Mouse (Mus musculus): Measurements from ENCODE around the gene Cryab.

The Cryab gene

GRCm38 (mm10) chr9:50797641-50798040 is 46.5 kb downstream of the Cryab start:
- no peak for DNase-seq

DNA sequence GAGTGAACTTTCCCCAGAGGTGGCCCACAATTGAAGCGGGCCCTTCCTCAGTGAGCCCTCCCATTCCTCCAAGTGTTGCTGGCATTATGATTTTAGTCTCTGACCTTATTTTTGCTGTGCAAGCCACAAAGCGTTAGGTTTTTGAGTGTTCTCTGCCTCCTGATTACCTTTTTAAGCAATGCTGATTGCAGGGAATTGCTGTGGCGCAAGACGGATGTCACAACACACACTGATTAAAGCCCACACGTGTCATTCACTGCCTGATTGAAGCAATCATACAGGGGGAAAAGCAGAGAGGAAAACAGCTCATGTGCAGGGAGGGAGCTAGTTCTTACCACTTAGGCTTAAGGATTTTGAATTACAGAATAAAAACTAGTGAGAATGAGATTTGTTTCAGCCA is 47.2 kb downstream of the Cryab start:
- DNase-seq, result no peak

GRCm38 (mm10) chr9:50800985-50801384 is 49.9 kb downstream of the Cryab start:
- DNase-seq, result peak in 1 of 2 experiments; percentile 59

DNA sequence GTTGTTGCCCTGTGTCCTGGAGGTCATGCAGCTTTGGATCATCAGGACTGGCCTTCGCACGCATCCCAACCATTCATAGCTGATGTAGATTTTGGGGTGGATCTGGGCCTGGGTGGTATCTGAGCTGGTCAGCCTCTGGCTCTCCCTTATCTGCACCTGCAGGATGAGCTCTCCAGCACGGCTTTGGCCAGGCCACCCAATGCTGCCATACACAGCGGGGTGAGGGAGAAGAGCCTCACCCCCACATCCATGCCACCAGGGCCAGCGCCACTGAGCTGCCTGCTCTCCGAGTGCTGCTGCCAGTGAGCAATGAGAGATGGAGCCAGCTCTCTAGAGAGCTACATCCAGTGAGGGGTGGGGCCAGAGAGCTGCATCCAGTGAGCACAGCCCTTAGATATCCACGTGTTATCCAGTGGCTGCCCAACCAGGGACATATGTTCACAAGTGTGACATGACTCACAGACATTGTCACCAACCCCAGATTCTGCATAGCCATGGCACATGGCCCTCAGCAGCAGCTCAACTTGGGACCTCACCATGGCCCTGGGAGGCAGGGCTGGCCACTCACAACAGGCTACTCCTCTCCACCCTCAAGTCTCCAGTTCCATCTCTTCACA is 52.0 kb downstream of the Cryab start:
- no peak for DNase-seq

Measured in cerebellum, postnatal 25 days (tissue).